Mouse (Mus musculus): ENCODE data around the gene Evx2. TPM values are rescaled to one million over a fixed set of nuclear protein-coding genes. Genes with fewer than 3 reads are reported as not detected.

Gene Evx2
- total and polyA plus RNA-seq, 2 experiments from 2014 or later = not detected

GRCm38 (mm10) chr2:74679980-74680379 is 20.6 kb upstream of the Evx2 start:
- Histone ChIP-seq H3K9me3 (ENCODE audit: low read length) (no peaks in the 10 kb centered on the region), H3K27ac (ENCODE audit: low read depth, low read length) (no peak overlapping the region), H3K27me3 (ENCODE audit: insufficient read depth, low read length) (peaks cover 94% of the 10 kb centered on the region), H3K4me3 (ENCODE audit: low read depth, low read length) (no peak overlapping the region), H3K4me1 (ENCODE audit: insufficient read depth) (no peaks in the 10 kb centered on the region), H3K36me3 (ENCODE audit: insufficient read depth) (no peaks in the 10 kb centered on the region), H3K4me2 (ENCODE audit: low read depth) (no peak overlapping the region), H3K9ac (no peak overlapping the region)
- TF ChIP-seq CTCF (IDR thresholded peaks at IDR 0.05; ENCODE audit: low read depth) = no peak
- DNase-seq (no peak), ATAC-seq (no peak)
- WGBS = 0% methylated on average over 19 of the region's 23 CpGs

GRCm38 (mm10) chr2:74679596-74679971 is 20.2 kb upstream of the Evx2 start:
- no peaks in the 10 kb centered on the region for H3K36me3 ChIP-seq (ENCODE audit: insufficient read depth)
- H3K4me3 ChIP-seq (ENCODE audit: low read depth, low read length) = no peak overlapping the region
- H3K4me1 ChIP-seq (ENCODE audit: insufficient read depth) = no peaks in the 10 kb centered on the region
- WGBS = 1% methylated on average over 26 of the region's 26 CpGs
- H3K27ac ChIP-seq (ENCODE audit: low read depth, low read length) = no peak overlapping the region
- H3K9ac ChIP-seq = no peak overlapping the region
- H3K4me2 ChIP-seq (ENCODE audit: low read depth) = no peak overlapping the region
- H3K27me3 ChIP-seq (ENCODE audit: insufficient read depth, low read length) = peaks cover 94% of the 10 kb centered on the region
- no peak for TF ChIP-seq CTCF (IDR thresholded peaks at IDR 0.05; ENCODE audit: low read depth)
- ATAC-seq (no peak), DNase-seq (no peak)
- H3K9me3 ChIP-seq (ENCODE audit: low read length) = no peaks in the 10 kb centered on the region

GRCm38 (mm10) chr2:74678891-74679595 is 19.7 kb upstream of the Evx2 start, which contains the start of gene Hoxd11:
Gene Hoxd11, plus strand, starts transcription at chr2:74679557.
- 2% methylated on average over 15 of the region's 15 CpGs for WGBS
- Histone ChIP-seq H3K27ac (ENCODE audit: low read depth, low read length) (no peak within 1 kb of the TSS), H3K4me3 (ENCODE audit: low read depth, low read length) (no peak within 1 kb of the TSS), H3K36me3 (ENCODE audit: insufficient read depth) (no peaks in the 10 kb centered on the region), H3K9me3 (ENCODE audit: low read length) (no peaks in the 10 kb centered on the region), H3K4me1 (ENCODE audit: insufficient read depth) (no peaks in the 10 kb centered on the region), H3K27me3 (ENCODE audit: insufficient read depth, low read length) (peaks cover 94% of the 10 kb centered on the region), H3K4me2 (ENCODE audit: low read depth) (no peak within 1 kb of the TSS), H3K9ac (no peak within 1 kb of the TSS)
- DNase-seq = no peak
- ATAC-seq = no peak
- TF ChIP-seq CTCF (IDR thresholded peaks at IDR 0.05; ENCODE audit: low read depth) = no peak

- no peaks in the 10 kb centered on the region for H3K36me3 ChIP-seq (ENCODE audit: insufficient read depth)
- ATAC-seq (no peak), DNase-seq (no peak)
- H3K4me3 ChIP-seq (ENCODE audit: low read depth, low read length) = no peak overlapping the region
- H3K27ac ChIP-seq (ENCODE audit: low read depth, low read length) = no peak overlapping the region
- H3K9ac ChIP-seq = no peak overlapping the region
- H3K27me3 ChIP-seq (ENCODE audit: insufficient read depth, low read length) = peaks cover 97% of the 10 kb centered on the region
- H3K4me1 ChIP-seq (ENCODE audit: insufficient read depth) = no peaks in the 10 kb centered on the region
- no peak overlapping the region for H3K4me2 ChIP-seq (ENCODE audit: low read depth)
- WGBS = 12% methylated on average over 2 of the region's 2 CpGs
- no peak for TF ChIP-seq CTCF (IDR thresholded peaks at IDR 0.05; ENCODE audit: low read depth)
- H3K9me3 ChIP-seq (ENCODE audit: low read length) = no peaks in the 10 kb centered on the region
These were observed 17.7 kb upstream of the Evx2 start for GRCm38 (mm10) chr2:74677106-74677505.

- Histone ChIP-seq H3K4me1 (ENCODE audit: insufficient read depth) (no peaks in the 10 kb centered on the region), H3K36me3 (ENCODE audit: insufficient read depth) (no peaks in the 10 kb centered on the region), H3K9ac (no peak overlapping the region), H3K9me3 (ENCODE audit: low read length) (no peaks in the 10 kb centered on the region), H3K27me3 (ENCODE audit: insufficient read depth, low read length) (peaks cover 98% of the 10 kb centered on the region), H3K4me3 (ENCODE audit: low read depth, low read length) (no peak overlapping the region), H3K27ac (ENCODE audit: low read depth, low read length) (no peak overlapping the region), H3K4me2 (ENCODE audit: low read depth) (no peak overlapping the region)
- TF ChIP-seq CTCF (IDR thresholded peaks at IDR 0.05; ENCODE audit: low read depth) = no peak
- WGBS = 4% methylated on average over 9 of the region's 9 CpGs
- no peak for ATAC-seq
- DNase-seq = no peak
These were observed 17.2 kb upstream of the Evx2 start for GRCm38 (mm10) chr2:74676376-74677052.

GRCm38 (mm10) chr2:74675666-74676282 is 16.4 kb upstream of the Evx2 start:
- Histone ChIP-seq H3K4me2 (ENCODE audit: low read depth) (no peak overlapping the region), H3K27ac (ENCODE audit: low read depth, low read length) (no peak overlapping the region), H3K9ac (no peak overlapping the region), H3K4me1 (ENCODE audit: insufficient read depth) (no peaks in the 10 kb centered on the region), H3K9me3 (ENCODE audit: low read length) (no peaks in the 10 kb centered on the region), H3K4me3 (ENCODE audit: low read depth, low read length) (no peak overlapping the region), H3K27me3 (ENCODE audit: insufficient read depth, low read length) (peaks cover 98% of the 10 kb centered on the region), H3K36me3 (ENCODE audit: insufficient read depth) (no peaks in the 10 kb centered on the region)
- DNase-seq (no peak), ATAC-seq (no peak)
- TF ChIP-seq CTCF (IDR thresholded peaks at IDR 0.05; ENCODE audit: low read depth) = no peak
- 6% methylated on average over 22 of the region's 24 CpGs for WGBS

All from forebrain, postnatal 0 days (tissue).